Mouse (Mus musculus) cortical plate, adult 2 months (tissue): ENCODE measurements around the gene Nrd1. TPM values are rescaled to one million over a fixed set of nuclear protein-coding genes. Genes with fewer than 3 reads are reported as not detected.

ENCODE experiments used
- H3K27ac ChIP-seq: fragments of 200-500 bp; 2 replicates; pipeline ENCODE4 v1.5.1; 2012; ENCODE audit warnings: low read length, control low read depth, inconsistent platforms; ENCODE audit not compliant: insufficient read depth
- H3K4me1 ChIP-seq: fragments of 200-500 bp; 2 replicates; pipeline ENCODE4 v1.6.1; 2011; ENCODE audit warnings: low read length; ENCODE audit not compliant: control insufficient read depth, insufficient read depth
- H3K4me3 ChIP-seq: fragments of 200-500 bp; 2 replicates; pipeline ENCODE4 v1.5.1; 2011; ENCODE audit warnings: mild to moderate bottlenecking, low read length, control low read depth; ENCODE audit not compliant: insufficient read depth
- CTCF ChIP-seq: fragments of 200-500 bp; IDR thresholded peaks from 2 replicates; pipeline ENCODE4 v1.5.1; 2011; ENCODE audit warnings: mild to moderate bottlenecking, control low read depth, low read length; ENCODE audit not compliant: insufficient read depth; ENCODE audit errors: extremely low read depth
- POLR2A ChIP-seq: fragments of 200-500 bp; IDR thresholded peaks from 2 replicates; pipeline ENCODE4 v1.6.1; 2011; ENCODE audit warnings: mild to moderate bottlenecking, low read length, control low read depth; ENCODE audit not compliant: insufficient read depth; ENCODE audit errors: extremely low read depth
- polyA plus RNA-seq: library from polyadenylated mRNA; depleted of rRNA; stranded (reverse); fragments of >200 nt; gene quantifications from 2 replicates; pipeline ENCODE4 v1.2.3, GENCODE M21; 2012; rRNA removed

Nrd1 gene
- polyA plus RNA-seq, 1 experiment, result 152 TPM

DNA sequence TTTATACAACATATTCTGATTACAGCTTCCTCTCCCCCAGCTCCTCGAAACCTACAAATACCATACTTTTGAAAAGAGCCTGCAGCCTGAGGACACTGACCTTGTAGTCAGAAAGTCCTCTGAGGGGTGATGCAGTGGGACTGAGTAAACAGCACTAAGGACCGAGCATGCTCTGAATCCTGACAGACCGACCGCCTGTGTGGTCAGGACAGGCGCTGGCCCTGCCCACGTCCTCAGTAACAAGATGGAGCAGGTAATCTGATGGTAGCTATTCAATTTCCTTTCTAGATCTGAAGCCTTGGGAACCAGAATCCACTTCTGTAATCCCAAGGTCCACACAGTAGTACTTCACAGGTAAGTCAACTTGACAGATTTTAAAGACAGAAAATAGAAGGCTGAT, 108.6 kb downstream of the Nrd1 start:
- H3K4me3 ChIP-seq, result no peak overlapping the region
- TF ChIP-seq CTCF (no peak), POLR2A (no peak)

DNA sequence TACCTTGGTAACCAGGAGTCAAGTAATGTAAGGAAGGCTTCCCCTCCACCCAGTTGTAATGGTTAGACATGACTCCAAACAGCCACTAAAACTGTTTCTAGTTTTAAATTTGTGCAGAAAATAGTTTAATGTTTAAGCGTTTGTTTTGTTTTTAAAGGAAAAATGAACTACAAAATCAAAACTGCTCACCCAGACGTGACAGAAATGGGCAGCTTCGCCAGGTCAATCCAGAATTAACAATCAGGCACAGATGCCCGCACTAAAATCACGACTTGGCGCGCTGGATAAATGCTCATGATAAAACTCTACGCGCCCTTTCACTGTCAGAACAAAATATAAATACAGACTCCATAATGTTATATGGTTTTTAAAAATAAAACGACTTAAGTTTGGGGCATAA, 109.2 kb downstream of the Nrd1 start:
- Histone ChIP-seq H3K4me1 (0 out of 2 replicates have a peak, but pooled peaks cover 2% of the 10 kb centered on the region), H3K27ac (no peak overlapping the region), H3K4me3 (no peak overlapping the region)
- TF ChIP-seq CTCF, result no peak
- no peak for TF ChIP-seq POLR2A

More for the DNA sequence above, 108.6 kb downstream of the Nrd1 start:
- 0 out of 2 replicates have a peak, but pooled peaks cover 2% of the 10 kb centered on the region for H3K4me1 ChIP-seq
- no peak overlapping the region for H3K27ac ChIP-seq

DNA sequence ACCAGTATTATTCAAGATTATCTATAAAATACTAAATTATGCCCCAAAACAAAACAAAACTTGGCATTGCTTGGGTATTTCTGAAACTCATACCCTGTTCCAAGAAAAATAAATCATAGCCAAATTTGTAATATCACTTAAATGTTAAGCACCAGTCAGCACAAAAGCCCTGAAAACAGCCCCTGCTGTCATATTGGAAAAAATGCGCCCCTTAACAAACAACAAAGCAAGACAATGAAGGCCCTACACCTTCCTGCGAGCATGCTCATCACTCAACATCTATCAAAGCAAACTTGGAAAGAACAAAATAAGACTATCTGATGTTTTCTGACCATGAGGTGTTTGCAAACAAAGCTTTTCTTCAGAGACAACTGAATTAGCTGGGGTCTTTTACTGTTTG, 110.5 kb downstream of the Nrd1 start:
- TF ChIP-seq POLR2A, result no peak
- TF ChIP-seq CTCF, result no peak
- H3K27ac ChIP-seq, result no peak overlapping the region
- 0 out of 2 replicates have a peak, but pooled peaks cover 2% of the 10 kb centered on the region for H3K4me1 ChIP-seq
- H3K4me3 ChIP-seq, result no peak overlapping the region

Other genes with a start within 250 kb of the Nrd1 start
- gene Zfyve9, start 219.9 kb upstream of the Nrd1 start, polyA plus RNA-seq, result 23.6 and 24.2 TPM in 2 replicates
- 81.4 and 82.5 TPM in 2 replicates for gene Btf3l4, start 167.0 kb upstream of the Nrd1 start, polyA plus RNA-seq
- gene Txndc12, start 166.1 kb upstream of the Nrd1 start, polyA plus RNA-seq, result 42.5 and 43.9 TPM in 2 replicates
- 18.3 and 18.4 TPM in 2 replicates for gene Kti12, start 152.9 kb upstream of the Nrd1 start, polyA plus RNA-seq
- gene A730015C16Rik, start 152.0 kb upstream of the Nrd1 start, polyA plus RNA-seq, result 0.32 TPM in 1 of 2 replicates, not detected in the other
- 107 and 115 TPM in 2 replicates for gene Rab3b, start 121.6 kb upstream of the Nrd1 start, polyA plus RNA-seq
- gene Osbpl9, start 201.6 kb downstream of the Nrd1 start, polyA plus RNA-seq, result 54.2 and 59.7 TPM in 2 replicates
- gene Calr4, start 233.8 kb downstream of the Nrd1 start, polyA plus RNA-seq, result 0.46 and 0.57 TPM in 2 replicates